Mouse (Mus musculus) intestine, postnatal 0 days (tissue): ENCODE data around the gene Fbxl16. TPM values are rescaled to one million over a fixed set of nuclear protein-coding genes. Genes with fewer than 3 reads are reported as not detected.
A peak's percentile ranks its signal among the peaks of the same experiment; 100 is the strongest.

ENCODE experiments used
- ATAC-seq: fragments of 200-750 bp; cut with Nextera tagmentation; 2 replicates; pipeline ENCODE4 v1.8.0; 2017; ENCODE audit warnings: mild to moderate bottlenecking, moderate TSS enrichment, moderate library complexity
- H3K27ac ChIP-seq: fragments of 300-500 bp; sonication (generic); 2 replicates; pipeline ENCODE4 v1.5.1; 2014; ENCODE audit warnings: mild to moderate bottlenecking, low read depth, low read length, moderate library complexity
- H3K27me3 ChIP-seq: fragments of 300-500 bp; sonication (generic); replicated peaks from 2 replicates; pipeline ENCODE4 v1.6.1; 2014; ENCODE audit warnings: low read length, mixed read lengths; ENCODE audit not compliant: control insufficient read depth, insufficient read depth
- H3K36me3 ChIP-seq: fragments of 300-500 bp; sonication (generic); 2 replicates; pipeline ENCODE4 v1.6.1; 2014; ENCODE audit warnings: mild to moderate bottlenecking, moderate library complexity; ENCODE audit not compliant: control insufficient read depth, insufficient read depth
- H3K4me1 ChIP-seq: fragments of 300-500 bp; sonication (generic); replicated peaks from 2 replicates; pipeline ENCODE4 v1.6.1; 2014; ENCODE audit warnings: antibody characterized with exemption, low read length, mixed read lengths; ENCODE audit not compliant: control insufficient read depth, insufficient read depth
- H3K4me2 ChIP-seq: fragments of 300-500 bp; sonication (generic); replicated peaks from 2 replicates; pipeline ENCODE4 v1.6.1; 2014; ENCODE audit warnings: low read depth, mild to moderate bottlenecking, moderate library complexity
- H3K4me3 ChIP-seq: fragments of 300-500 bp; sonication (generic); 2 replicates; pipeline ENCODE4 v1.5.1; 2014; ENCODE audit warnings: low read depth, low read length
- H3K9ac ChIP-seq: fragments of 300-500 bp; sonication (generic); 2 replicates; pipeline ENCODE4 v1.6.1; 2014; ENCODE audit warnings: mild to moderate bottlenecking, low read depth, low read length
- H3K9me3 ChIP-seq: fragments of 300-500 bp; sonication (generic); 2 replicates; pipeline ENCODE4 v1.6.1; 2016; ENCODE audit warnings: mixed run types; ENCODE audit not compliant: control insufficient read depth
- CTCF ChIP-seq: sonication (generic); IDR thresholded peaks from 2 replicates; pipeline ENCODE4 v1.5.1; 2016; ENCODE audit warnings: low read depth, mild to moderate bottlenecking, control low read depth, antibody characterized with exemption, moderate library complexity
- WGBS: fragments of 180-500 bp; shearing (Covaris S2); extraction: QIAGEN DNeasy Blood & Tissue Kit; methylation state at CpG from one replicate; pipeline ENCODE4 v1.1.7; 2014; 5-methylcytosine and 5-hydroxymethylcytosine counted together
- polyA plus RNA-seq: library from polyadenylated mRNA; unstranded; fragments of >200 nt; fragmentation: Nextera tagmentation; extraction: Ambion mirVana; gene quantifications from 2 replicates; pipeline ENCODE4 v1.2.1, GENCODE M21; 2015

The Fbxl16 gene
- polyA plus RNA-seq, 1 experiment from 2014 or later = 1.1 TPM

- H3K9me3 ChIP-seq = no peaks in the 10 kb centered on the region
- peak; percentile 85 for ATAC-seq
- peaks cover 7% of the 10 kb centered on the region; the same call in 1 of the 2 replicates for H3K4me1 ChIP-seq
- H3K36me3 ChIP-seq = peaks cover 15% of the 10 kb centered on the region; the same call in 1 of the 2 replicates
- peak within 1 kb of the TSS; percentile 80 for H3K4me3 ChIP-seq
- peak within 1 kb of the TSS; percentile 77 for H3K4me2 ChIP-seq
- H3K27me3 ChIP-seq = 0 out of 2 replicates have a peak, but pooled peaks cover 5% of the 10 kb centered on the region
- TF ChIP-seq CTCF = peak; percentile 99
- no peak within 1 kb of the TSS for H3K27ac ChIP-seq
- H3K9ac ChIP-seq = peak within 1 kb of the TSS; percentile 86
- WGBS = under 1% methylated on average over 37 of the region's 37 CpGs
These were observed 35.2 kb upstream of the Fbxl16 start, which contains the start of gene Narfl for GRCm38 (mm10) chr17:25773549-25774120. Narfl (plus strand) TSS chr17:25773776.

DNA sequence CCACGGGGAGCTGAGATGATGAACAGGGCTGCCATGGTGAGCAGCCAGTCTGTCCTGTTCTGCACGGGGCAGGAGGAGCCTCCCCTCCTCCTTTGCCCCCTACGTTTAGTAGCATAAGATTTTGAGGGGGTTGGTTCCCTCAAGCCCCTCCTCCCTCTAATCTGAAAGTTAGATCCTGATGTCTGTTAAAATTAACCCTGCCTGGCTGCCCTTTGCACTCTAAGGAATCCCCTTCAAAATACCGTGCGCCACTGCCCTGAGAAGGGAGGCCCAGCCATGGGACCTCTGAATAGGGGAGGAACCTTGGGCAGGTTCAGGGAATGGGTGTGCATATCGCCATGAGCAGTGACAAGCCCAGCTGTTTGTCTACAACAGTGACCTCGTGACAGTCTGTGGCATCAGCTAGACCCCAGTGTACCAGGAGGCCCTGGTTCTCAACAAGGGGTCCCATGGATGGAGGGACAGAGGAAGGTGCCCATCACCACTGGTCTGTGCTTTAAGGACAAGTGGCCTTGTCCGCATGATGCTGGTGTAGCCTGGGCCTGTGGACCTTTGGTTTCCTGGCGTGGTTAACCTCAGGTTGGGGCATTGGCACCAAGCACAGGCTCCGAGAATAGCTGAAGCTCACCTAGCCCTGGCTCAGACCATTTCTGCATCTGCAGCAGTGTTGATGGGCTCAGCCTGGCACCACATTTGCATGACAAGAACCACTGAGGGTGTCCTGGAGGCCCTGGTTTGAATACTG lies 33.4 kb upstream of the Fbxl16 start:
- no peak for TF ChIP-seq CTCF
- no peaks in the 10 kb centered on the region for H3K27me3 ChIP-seq

GRCm38 (mm10) chr17:25777948-25778347 lies 30.9 kb upstream of the Fbxl16 start:
- WGBS = 97% methylated on average over 5 of the region's 5 CpGs
- H3K4me3 ChIP-seq = no peak overlapping the region
- H3K27ac ChIP-seq = no peak overlapping the region
- no peak for TF ChIP-seq CTCF
- H3K9me3 ChIP-seq = no peaks in the 10 kb centered on the region
- ATAC-seq = no peak
- no peak overlapping the region for H3K9ac ChIP-seq
- peaks cover 52% of the 10 kb centered on the region for H3K36me3 ChIP-seq
- H3K27me3 ChIP-seq = no peaks in the 10 kb centered on the region
- H3K4me2 ChIP-seq = no peak overlapping the region
- peaks cover 7% of the 10 kb centered on the region; the same call in 1 of the 2 replicates for H3K4me1 ChIP-seq

More for the DNA sequence above, 33.4 kb upstream of the Fbxl16 start:
- no peak for ATAC-seq
- H3K4me3 ChIP-seq = no peak overlapping the region
- peaks cover 7% of the 10 kb centered on the region; the same call in 1 of the 2 replicates for H3K4me1 ChIP-seq
- 74% methylated on average over 10 of the region's 10 CpGs for WGBS
- no peaks in the 10 kb centered on the region for H3K9me3 ChIP-seq
- H3K4me2 ChIP-seq = no peak overlapping the region
- no peak overlapping the region for H3K27ac ChIP-seq
- H3K9ac ChIP-seq = no peak overlapping the region
- H3K36me3 ChIP-seq = peaks cover 28% of the 10 kb centered on the region

- Histone ChIP-seq H3K4me3 (no peak overlapping the region), H3K4me2 (no peak overlapping the region), H3K4me1 (peaks cover 6% of the 10 kb centered on the region; the same call in 1 of the 2 replicates), H3K27me3 (no peaks in the 10 kb centered on the region), H3K9me3 (no peaks in the 10 kb centered on the region), H3K9ac (no peak overlapping the region), H3K27ac (no peak overlapping the region; the same call in 1 of the 2 replicates), H3K36me3 (peaks cover 54% of the 10 kb centered on the region)
- no peak for ATAC-seq
- WGBS = 67% methylated on average over 6 of the region's 6 CpGs
- no peak for TF ChIP-seq CTCF
These were observed 27.5 kb upstream of the Fbxl16 start for GRCm38 (mm10) chr17:25781339-25781738.

DNA sequence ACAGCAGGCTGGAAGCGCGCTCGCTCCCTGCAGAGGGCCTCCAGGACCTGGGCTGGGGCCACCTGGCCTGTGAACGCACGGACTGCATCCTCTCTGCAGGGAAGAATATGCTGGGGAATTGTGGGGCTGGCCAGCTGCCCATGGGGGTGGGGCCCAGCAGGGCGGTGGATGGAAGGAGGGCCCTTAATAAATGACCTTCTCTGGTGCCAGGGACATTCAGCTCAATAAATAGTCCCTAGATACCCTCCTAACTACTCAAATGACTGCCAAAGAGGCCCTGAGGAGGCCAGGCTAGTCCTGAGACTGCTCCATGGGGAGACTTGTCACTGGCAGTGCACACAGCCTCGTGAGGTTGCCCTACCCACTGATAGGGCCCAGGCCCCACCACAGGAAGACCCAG lies 25.8 kb upstream of the Fbxl16 start:
- Histone ChIP-seq H3K9ac (no peak overlapping the region), H3K4me2 (no peak overlapping the region), H3K4me1 (peaks cover 6% of the 10 kb centered on the region; the same call in 1 of the 2 replicates), H3K9me3 (no peaks in the 10 kb centered on the region), H3K4me3 (no peak overlapping the region), H3K27me3 (no peaks in the 10 kb centered on the region), H3K27ac (no peak overlapping the region), H3K36me3 (peaks cover 51% of the 10 kb centered on the region)
- 68% methylated on average over 7 of the region's 7 CpGs for WGBS
- no peak for ATAC-seq
- TF ChIP-seq CTCF = no peak

DNA sequence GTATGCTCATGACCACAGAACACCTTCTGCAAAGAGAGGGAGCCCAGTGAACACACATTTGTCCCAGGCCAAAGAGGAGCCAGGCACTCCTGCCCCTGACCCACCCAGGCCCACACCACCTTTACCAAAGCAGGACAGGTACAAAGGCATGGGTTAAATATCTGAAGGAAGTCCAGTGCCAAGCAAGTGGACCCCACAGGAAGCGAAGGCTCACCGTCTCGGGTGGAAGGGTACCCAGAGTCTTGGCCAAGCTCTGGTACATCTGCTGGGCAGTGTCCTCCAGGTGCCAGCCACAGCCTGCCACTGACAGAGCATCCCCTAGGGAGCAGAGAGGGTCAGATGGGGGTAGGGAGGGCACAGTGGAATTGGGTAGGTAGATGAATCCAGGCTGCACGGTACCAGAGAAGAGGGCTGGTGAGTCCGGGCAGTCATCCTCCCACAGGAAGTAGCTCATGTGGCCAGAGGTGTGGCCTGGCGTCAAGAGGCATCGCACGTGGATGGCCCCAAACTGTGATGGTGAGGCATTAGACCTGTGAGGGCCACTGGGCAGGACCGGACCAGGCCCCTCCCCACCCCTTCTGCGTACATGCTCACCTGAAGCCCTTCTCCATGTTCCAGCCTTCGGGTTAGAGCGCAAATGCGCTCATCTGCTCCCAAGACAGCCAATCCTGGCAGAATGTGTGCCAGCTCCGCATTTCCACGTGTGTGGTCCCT lies 24.9 kb upstream of the Fbxl16 start:
- WGBS = 77% methylated on average over 15 of the region's 15 CpGs
- no peak for TF ChIP-seq CTCF
- Histone ChIP-seq H3K4me3 (no peak overlapping the region), H3K4me2 (peak overlapping the region; percentile 88), H3K9me3 (no peaks in the 10 kb centered on the region), H3K4me1 (peaks cover 6% of the 10 kb centered on the region; the same call in 1 of the 2 replicates), H3K36me3 (peaks cover 50% of the 10 kb centered on the region), H3K27me3 (no peaks in the 10 kb centered on the region), H3K9ac (no peak overlapping the region), H3K27ac (no peak overlapping the region; the same call in 1 of the 2 replicates)
- no peak for ATAC-seq
